Mouse (Mus musculus) spleen, adult 12 weeks (tissue): ENCODE results near the gene Traf3ip2.

Experiments used
- DNase-seq: peaks from one replicate; pipeline ENCODE4 v3.0.0; 2022; ENCODE audit warnings: low spot score

Gene Traf3ip2

DNA sequence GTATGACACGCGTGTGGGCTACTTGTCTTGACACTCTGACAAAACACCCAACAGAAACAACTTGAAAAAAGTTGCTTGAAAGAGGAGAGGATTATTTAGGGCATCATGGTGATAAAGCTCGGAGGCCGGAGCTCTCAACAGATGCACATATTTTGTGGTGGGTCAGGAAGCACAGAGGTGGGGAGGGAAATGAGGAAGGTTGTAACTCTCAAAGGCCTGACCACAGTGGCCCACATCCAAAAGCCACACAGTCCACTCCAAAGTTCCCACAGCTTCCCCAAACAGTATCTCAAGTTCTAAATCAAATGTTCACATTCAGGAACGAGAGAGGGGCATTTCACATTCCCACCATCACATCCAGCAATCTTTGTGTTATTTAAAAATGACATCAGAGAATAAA, 11.7 kb upstream of the Traf3ip2 start:
- no peak for DNase-seq

DNA sequence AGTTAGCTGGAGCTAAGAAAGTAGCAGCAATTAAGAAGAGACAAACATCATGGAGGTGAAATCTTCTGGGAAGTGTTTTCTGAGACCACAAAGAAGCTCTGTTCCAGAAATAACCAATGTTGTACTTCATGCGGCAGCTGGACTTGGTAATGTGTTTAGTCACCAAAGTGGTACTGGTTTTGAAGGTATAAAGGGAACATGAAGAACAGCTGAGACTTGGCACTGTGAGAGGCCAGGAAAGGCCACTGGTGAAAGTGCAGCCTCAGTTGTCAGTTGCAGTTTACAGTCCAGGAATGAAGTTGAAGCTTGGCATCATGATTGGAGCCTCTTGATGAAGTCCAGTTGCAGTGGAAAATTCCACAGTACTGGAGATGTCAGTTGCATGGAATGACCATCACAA, 6.3 kb upstream of the Traf3ip2 start:
- DNase-seq: no peak

DNA sequence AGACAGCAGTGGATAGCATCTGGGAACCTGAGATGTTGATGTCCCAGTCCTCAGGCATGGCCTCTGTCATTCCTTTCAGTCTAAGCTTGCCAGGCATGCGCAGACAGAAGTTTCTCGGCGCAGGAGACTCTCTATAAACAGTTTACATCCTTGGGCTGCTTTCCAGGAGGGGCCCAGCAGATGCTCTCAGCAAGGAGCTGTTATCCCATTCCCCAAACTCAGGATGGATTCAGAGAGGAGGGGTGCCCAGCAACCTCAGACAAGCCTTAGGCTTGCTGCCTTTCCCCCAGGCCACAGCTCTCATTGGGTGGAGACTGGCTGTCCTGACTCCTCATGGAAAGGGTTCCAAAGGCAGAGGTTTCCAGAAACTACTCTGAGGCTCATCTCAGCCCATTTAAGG, 1.5 kb upstream of the Traf3ip2 start:
- DNase-seq: no peak

DNA sequence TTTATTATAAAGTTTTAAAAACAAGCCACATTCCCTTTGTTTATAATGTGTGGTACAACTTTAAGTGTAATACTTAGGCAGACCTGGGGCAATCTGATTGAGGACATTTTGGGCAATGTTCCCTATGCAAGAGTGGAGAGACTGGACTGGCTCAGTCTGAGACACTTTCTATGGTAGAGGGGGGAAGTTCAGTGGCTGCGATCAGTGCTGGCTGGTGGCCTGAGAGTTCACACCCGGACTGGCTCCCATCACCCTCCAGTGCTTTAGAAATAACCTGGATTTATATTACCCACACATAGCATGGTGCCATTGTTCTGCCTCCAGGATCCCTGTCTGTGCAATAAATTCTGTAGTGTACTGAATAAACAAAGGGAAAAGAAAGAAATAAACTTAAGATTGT, 603 bp upstream of the Traf3ip2 start:
- no peak for DNase-seq

DNA sequence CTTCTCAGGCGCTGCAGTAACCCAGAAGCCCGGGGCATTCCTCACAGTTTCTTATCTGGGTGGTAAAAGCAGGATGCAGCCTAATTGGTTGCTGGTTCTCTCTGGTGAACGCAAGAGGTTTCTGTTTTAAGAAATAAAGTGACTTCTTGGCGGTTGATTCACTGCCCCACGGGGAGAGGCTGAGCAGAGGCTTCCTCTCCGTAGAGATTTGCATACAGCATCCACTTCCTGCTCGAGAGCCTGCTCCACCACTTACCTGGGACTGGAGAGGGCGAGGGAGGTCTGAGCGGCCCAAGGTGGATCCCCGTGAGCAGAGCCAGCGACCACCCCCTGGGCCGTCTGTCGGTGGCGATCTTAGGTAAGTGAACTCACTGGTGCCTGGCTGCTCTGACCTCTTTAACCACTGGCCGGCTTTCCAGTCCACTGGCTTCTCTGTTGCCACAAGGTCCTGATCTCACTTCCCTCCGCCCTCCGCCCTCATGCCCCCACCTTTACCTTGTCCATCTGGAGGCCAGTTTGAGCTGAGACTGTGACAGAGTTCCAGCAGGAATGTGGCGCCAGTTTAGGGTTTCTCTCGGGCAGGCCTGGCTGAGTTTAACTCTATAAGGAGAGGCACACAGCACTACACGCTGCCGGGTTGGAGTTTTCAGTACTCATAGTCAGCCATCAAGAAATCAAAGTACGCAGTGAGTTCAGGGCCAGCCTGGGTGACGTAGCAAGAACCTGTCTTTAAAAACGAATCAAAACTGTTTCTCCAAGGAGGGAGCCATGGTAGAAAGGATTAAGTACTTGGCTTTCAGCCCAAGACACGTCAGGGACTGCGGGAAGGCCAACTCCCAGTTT, 476 bp downstream of the Traf3ip2 start:
- DNase-seq: peak; percentile 54

DNA sequence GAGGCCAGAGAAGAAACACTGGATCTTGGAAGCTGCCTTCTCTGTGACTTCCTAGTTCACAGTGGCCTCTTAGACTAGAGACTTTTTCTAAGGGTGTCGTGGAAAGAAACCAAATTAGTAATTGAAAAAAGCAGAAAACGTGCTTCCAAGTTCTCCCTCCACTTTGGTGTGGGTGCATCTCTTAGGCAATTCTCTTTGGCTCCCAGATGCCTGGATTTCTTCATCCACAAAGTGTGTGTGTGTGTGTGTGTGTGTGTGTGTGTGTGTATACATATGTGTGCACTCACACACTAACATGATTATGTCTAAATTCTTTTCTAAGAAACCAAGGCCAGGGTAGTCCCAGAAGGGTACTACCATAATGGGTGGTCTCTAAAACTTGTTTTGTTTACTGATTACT, 1.2 kb downstream of the Traf3ip2 start:
- no peak for DNase-seq

DNA sequence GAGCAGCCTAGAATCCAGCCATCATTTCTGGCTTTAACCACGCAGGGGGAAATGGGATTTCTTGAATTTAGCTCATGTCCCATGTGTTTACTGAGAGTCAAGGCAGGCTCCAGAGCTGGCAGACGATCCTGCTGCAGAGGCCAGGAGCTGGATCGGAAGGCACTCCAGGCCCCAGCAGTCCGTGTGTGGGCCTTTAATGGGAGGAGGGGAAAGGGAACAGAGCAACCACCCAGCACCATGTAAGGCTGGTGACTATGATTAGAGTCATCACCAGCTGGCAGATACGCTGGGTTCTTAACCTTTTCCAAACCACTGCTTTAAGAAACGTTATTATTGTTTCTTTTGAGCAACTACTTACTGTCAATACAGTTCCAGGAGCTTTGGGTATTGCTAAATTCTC, 1.9 kb downstream of the Traf3ip2 start:
- no peak for DNase-seq

DNA sequence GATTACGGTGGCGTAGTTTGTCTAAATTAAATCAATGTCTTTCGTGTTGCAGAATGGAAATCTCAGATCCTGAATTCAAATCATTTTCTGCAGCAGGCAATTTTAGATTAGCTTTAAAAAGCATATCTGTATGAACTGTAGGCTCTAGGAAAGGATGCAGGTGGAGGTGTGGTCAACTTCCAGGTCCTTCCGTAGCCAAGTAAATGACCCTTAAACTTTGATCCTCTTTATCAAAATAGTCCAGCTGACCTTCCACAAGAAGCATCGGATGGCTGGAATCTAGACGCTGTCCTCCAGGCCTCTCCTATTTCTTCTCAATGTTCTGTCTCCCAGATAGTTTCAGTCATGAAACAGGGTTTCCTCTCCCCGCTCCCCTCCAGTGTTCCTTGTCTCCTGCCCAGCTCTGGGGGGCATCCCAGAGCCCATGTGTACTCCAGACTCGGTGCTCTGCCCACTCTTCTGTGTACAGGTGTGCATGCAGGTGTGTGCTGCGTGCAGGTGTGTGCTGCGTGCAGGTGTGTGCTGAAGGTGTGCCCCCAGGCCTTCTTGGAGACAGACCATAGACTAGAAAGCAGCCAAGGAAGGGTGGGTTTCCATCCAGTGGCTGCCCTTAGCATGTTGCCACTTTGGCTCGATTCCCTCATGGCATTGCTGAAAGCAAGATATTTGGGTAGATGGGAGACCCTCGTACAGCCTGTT, 2.9 kb downstream of the Traf3ip2 start:
- no peak for DNase-seq

DNA sequence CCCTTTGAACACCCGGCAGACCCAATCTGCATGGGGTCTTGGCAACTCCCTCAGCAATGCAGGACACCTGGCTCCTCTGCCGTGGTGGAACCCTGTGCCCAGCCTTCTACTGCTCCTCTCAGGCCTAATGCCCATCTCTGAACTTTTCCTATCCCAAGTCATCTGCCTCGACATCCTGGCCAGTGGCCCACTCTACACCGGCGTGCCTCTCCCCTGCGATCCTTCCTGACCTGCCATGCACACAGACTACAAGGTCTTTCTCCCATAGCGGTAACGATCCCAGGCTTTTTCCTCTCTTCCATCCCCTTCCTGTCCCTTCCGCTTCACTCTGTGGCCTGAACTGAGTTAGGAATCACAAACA, 3.5 kb downstream of the Traf3ip2 start:
- DNase-seq: no peak

DNA sequence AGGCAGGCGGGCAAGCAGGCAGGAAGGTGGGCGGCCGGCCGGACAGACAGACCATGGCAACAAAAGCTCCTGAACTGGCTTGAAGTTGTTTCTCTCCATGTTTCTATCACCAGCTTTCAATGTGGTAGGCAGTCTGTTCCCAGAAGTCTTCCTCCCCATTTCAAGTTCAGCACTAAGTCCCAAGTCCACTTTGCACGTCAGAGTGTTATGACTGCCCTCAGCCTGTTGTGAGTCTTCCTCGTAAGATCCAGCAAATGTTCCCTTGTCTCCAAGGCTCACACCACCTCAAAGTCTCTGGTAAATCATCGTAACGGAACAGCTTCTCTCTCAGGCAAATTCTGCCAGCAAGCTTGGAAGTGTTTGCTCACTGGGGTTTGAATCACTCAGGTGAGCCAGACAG, 3.9 kb downstream of the Traf3ip2 start:
- DNase-seq: no peak

DNA sequence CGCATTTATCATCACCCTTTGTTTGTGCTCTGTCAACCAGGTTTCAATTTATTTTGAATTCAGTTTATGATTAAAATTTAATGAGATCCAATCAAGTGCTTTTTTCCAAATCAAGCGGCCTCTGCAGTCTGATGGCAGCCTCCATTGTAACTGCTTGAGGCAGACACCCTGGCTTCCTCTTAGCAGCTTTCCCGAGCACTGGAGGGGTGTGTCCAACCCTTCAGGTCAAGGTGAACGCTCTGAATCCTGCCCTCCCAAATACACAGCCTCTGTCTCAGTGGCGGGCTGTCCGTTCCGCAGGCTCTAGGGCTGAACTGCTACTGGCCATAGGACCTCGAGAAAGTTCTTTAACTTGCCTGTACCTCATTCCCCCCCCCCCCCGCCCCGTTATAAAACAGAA, 5.7 kb downstream of the Traf3ip2 start:
- DNase-seq: no peak

DNA sequence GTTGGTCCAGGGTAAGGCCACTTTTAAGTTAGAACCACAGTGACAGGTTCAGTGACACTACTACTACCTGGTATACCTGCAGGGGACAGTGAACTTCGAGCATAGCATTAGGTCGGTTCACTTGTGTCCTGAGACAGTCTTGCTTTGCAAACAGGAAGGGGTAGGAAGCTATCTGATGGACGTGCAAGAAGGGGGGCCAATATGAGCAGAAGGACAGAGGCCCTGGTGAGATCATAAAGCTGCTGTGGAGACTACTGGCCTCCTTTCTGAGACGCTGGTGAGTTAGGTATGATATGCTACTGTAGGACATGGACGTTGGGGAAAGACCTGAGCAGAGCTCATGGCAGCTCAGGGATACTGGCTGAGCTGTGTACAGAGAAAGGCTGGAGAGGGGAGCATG, 7.9 kb downstream of the Traf3ip2 start:
- DNase-seq: no peak

DNA sequence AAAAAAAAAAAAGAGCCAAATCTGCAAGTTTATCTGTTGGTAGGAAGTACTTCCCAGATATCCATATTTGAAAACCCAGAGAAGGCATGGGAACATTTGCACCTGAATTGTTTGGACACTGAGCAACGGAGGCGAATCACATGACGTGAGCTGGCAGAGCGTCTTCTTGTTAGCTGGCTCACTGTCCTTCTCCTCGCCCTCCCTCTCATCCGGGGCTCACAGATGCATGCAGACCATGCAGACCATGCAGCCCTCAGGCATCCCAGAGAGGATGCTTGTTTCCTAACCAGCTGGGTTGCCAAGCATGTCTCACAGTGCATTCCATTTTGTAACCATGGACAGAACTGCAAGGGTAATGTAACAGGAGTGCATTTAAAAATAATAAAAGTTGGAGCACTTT, 11.1 kb downstream of the Traf3ip2 start:
- no peak for DNase-seq

DNA sequence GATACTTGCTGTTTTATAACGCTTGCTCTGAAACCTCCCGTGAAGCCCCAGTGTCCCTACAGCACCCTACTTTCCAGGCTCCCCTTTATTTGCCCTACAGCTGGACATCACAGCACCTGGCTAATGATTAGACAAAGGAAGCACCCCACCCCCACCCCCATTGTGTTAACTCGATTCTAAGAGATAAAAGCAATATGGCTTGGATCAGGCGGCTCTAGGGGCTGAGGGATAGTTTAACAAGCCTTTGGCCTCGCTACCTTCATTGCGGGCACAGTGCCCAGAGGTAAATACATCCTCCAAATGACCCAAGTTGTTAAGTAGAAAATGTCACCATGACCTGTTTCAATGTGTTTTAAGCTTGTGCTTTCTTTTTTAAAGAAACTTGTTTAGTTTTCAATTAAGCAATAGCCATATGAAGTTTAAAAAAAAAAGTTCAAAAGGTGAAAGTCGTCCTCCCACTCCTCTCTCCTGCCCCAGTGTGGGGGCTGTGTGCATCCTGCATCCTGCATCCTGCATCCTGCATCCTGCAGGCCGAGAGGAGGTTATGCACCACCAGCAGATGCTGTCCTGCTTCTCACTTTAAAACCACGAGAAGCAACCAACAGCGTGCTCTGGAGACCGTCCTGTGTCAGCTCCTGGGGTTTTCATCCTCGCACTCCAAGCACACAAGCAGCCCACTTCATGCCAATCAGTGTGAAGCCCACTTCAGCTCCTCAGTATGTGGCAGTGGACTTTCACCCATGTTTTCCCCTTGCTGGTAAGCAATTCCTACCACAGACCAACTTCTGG, 12.3 kb downstream of the Traf3ip2 start:
- DNase-seq: no peak

DNA sequence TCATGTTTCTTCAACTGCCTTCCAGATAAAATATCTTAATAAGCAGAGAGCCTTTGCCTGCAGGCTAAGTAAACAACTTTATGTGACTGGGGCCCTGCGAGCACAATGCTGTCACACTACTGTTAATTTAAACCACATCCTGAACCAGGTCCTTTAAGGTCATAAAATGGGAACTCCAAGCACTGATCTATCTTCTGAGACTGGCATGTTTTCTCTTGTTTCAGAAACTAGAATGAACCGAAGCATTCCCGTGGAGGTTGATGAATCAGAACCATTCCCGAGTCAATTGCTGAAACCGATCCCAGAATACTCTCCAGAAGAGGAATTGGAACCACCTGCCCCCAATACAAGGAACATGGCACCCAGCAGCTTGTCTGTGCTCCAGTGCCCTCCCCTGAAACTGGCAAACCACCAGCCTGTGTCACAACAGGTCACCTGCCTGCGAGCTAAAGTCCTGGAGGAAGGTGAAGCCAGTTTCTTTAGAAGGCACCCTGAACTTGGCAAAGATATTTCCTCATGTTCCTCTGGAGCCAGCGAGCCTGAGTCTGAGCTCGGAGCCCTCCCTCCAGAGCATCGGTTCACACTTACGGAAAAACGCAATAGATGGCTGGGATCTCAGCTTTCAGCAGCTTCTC, 13.0 kb downstream of the Traf3ip2 start:
- DNase-seq: no peak

DNA sequence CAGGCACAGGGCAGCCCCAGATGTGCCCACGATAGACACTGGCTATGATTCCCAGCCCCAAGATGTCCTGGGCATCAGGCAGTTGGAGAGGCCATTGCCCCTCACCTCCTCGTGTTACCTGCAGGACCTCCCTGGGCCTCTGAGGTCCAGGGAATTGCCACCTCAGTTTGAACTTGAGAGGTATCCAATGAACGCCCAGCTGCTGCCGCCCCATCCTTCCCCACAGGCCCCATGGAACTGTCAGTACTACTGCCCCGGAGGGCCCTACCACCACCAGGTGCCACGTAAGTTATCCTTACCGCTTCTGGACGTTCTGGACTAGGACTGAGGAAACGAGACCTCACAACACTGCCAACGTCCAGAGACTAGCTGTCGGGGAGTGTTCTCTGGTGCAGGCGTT, 13.6 kb downstream of the Traf3ip2 start:
- no peak for DNase-seq

DNA sequence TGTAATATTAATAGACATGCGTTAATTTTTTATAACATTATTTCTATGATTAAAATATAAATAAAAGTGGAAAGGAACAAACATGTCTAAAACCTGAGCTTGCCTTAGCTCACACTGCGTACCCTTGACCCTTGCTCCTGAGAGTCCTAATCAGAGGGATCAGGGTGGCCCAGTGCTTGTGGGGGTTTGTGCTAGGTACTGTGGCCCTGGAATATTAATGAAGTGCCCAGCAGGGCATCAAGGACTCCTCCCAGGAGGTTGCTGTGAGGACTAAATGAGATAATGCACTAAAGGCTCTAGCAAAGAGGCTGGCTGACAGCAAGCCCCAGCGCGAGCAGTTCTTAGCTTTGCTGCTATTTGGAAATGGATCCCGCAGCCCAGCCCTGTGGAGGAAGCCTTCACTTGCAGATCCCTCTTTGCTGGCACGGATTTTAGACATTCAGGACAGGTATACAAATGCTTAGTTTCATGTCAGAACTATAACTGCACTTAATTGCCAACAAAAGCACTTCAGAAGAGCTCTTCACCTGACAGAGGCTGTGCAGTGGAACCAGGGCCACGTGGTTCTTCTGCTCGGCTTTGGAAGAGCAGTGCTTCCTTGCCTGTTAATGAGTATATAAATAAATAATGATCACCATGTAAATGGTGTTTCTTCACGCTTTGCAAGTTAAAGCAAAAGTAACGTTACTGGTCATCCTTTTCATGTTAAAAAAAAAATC, 16.2 kb downstream of the Traf3ip2 start:
- no peak for DNase-seq

DNA sequence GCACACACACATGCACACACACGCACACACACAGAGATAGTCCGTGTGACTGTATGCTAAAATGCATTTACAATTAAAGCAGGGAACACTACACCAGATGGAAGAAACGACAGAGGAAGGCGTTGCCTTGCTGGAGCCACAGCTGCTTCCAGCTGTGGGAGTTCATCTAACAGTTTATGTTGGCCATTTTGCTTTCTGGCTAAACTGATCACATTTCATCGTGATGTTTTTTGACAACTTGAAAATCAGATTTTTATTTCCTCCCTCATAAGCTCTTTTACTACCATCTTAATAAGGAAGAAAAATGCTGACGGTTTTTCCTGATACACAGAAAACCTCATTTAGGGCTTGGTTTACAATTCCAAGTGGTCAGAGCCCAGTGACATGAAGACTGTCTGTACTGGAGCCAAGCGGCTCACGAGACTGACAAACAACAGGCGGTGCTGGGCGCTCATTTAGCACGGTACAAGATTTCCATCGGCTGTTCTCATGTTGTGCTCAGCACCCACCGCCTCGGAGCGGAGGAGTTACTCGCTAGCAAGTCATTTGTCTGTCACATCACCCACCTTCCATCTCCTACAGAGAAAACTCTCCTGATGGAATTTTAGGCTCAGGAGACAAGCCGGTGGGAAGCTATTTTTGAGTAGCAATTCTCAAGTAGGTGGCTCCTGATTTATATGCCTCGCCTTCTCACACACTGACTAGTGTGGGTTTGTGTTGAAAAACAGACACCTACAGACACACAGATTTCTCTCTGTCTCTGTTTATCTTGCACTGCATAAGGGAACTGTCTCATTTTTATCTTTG, 17.2 kb downstream of the Traf3ip2 start:
- DNase-seq: no peak

DNA sequence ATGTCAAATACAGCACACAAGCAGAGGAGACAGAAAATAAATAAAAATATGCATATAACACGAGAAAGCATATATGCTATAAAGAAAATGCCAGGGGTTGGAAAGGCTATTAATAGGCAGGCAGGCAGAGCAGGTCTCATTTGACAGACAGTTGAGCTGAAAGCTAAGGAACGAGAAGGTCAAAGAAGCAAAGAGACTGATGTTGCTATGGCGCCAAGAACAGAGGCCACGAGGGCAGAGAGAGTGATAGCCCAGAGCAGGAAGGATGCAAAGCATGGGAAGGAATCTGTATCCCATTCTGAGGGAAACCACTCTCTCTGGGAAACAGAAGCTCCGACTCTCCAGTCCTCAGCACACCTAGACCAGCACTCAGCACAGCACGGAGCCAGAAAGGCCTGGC, 18.1 kb downstream of the Traf3ip2 start:
- no peak for DNase-seq

DNA sequence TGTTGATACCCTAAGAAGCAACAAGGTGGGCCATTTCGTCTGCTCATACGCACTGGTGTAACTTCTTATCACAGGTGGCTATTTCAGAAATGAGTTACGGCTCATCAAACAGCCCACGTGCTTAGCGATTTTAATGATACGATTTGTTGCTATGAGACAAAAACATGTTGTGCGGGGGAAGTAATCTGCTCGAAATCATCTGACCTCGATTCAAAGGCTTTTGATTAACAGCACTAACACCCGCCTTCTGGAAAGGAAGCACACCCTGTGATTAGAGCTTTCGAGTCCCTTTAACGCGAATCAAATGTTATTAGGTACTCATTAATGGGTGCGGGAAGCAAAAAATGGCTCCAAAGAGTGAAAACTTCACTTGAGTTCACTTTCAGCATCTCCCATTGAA, 18.9 kb downstream of the Traf3ip2 start:
- no peak for DNase-seq

DNA sequence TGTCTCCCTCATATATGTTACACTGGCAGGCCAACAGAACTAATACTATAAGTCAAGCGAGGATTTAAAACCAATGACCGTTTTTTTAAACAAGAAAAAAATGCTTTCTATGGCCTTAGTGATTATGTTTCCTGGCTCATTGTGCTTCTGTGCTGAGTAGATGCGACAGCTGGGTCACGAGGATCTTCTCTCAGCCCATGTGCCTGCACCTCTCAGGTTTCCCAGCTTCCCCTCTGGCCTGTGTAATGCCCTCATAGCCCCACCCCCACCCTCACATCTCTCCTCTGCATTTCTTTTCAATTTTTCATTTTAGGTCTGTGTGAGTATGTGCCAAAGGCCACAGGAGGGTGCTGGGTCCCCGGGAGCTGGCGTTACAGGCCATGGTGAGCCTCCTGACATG, 20.6 kb downstream of the Traf3ip2 start:
- no peak for DNase-seq
